Mouse (Mus musculus): ENCODE results near the gene Slc38a4.

GRCm38 (mm10) chr15:96952488-96952887 is 103.3 kb downstream of the Slc38a4 start:
- TF ChIP-seq GATA1 (IDR thresholded peaks at IDR 0.05; ENCODE audit: borderline replicate concordance, low read length) (no peak), FLI1 (IDR thresholded peaks at IDR 0.05; ENCODE audit: low read length) (no peak)
